Mouse (Mus musculus) adrenal gland, adult 2 months (tissue): ENCODE results near the gene E2f6. TPM values are rescaled to one million over a fixed set of nuclear protein-coding genes. Genes with fewer than 3 reads are reported as not detected.
A peak's percentile ranks its signal among the peaks of the same experiment; 100 is the strongest.

Source experiments
- DNase-seq: peaks from one replicate; pipeline ENCODE4 v3.0.0; 2021
- polyA plus RNA-seq: library from polyadenylated mRNA; depleted of rRNA; stranded (reverse); fragments of >200 nt; gene quantifications from 2 replicates; pipeline ENCODE4 v1.2.3, GENCODE M21; 2012
- total RNA-seq, 2 experiments: library from RNA; stranded (reverse); gene quantifications; 2 replicates each; pipeline ENCODE4 v1.2.3; 2021

The E2f6 gene
- total and polyA plus RNA-seq, 3 experiments = 16.4 to 46.1 (median 35.9) TPM

GRCm38 (mm10) chr12:16847204-16847792, 36.5 kb downstream of the E2f6 start:
- DNase-seq = peak; percentile 51

DNA sequence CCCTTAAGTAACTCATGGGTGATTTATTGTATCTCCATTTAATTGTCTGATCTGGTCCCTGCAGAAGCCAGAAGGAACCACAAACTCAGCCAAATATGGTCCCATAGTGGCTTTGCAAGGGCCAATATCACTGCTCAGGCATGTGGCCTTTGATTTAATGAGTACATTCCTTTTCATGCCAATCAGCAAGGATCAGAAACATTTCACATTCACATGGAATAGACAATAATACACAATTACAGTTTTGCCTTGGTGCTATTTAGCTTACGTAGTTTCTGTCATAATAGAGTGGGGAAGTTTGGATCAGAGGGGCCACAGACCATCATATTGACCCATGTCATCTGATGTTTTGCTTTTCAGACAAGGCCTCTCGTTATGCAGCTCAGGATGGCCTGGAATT, 37.7 kb downstream of the E2f6 start:
- DNase-seq = no peak

GRCm38 (mm10) chr12:16849821-16850220, 39.1 kb downstream of the E2f6 start:
- no peak for DNase-seq

GRCm38 (mm10) chr12:16850431-16851375, 39.9 kb downstream of the E2f6 start:
- DNase-seq = peak; percentile 76

DNA sequence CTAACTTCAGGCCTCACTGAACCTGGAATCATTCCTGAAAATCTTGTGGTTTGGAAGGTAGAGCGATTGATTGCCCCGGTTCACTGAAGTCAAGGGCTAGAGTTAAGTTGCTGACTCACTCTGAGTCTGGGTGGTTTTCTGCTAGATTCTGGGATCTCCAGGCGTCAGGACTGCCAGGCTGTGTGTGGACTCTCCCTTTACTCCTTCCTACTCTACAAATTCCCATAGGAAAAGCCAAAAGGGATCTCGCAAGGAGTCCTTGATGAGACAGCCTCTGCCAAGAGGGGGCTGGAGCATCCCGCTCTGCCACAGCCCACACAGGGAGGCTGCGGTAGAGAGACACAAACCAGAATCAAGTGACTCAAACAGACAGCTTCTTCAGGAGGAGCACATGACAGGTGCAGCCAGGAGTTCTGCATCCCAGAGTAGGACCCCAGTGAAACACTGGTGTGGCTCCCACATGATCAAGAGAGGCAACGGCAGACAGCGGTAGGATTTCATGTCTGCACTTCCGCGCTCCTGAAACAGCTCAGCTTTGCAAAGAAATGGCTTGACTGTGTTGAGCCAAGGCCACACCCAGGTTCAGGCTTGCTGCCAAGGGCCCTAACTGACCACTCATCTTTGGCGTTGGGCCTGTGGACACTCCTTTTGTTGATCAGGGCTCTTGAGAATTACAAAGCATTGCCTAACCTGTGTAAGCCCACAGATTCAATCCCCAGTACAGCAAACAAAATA, 42.8 kb downstream of the E2f6 start:
- peak; percentile 93 for DNase-seq

DNA sequence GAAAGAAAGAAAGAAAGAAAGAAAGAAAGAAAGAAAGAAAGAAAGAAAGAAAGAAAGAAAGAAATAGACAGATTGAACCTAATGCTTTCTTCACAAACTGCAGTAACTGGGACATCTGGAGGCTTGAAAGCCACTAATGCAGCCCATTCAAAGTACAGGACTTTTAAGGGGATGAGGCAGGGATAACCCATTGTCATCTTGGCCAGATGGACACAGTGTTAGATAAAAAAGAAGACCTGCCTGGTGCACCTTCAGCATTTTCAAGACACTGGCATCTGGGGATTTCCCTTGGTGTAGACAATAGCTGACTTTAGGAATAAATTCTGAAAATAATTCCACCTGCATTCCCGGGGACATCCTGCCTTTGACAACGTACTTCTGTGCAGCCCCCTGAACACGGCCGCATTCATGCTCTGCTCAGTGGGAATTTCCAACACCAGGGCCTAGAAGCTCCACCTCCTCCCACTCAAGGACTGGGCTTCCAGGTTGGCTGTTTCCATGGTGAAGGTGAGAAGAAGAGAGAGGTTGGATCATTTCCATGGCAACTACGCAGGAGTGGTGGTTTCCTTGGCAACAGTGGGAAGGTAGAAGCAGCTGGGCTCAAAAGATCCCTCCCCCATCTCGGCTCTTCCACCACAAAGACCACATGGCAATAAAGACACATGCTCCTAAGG, 45.0 kb downstream of the E2f6 start:
- no peak for DNase-seq

GRCm38 (mm10) chr12:16856306-16856679, 45.5 kb downstream of the E2f6 start:
- DNase-seq = no peak

- DNase-seq = no peak
Observed at GRCm38 (mm10) chr12:16858081-16858480, 47.3 kb downstream of the E2f6 start.

DNA sequence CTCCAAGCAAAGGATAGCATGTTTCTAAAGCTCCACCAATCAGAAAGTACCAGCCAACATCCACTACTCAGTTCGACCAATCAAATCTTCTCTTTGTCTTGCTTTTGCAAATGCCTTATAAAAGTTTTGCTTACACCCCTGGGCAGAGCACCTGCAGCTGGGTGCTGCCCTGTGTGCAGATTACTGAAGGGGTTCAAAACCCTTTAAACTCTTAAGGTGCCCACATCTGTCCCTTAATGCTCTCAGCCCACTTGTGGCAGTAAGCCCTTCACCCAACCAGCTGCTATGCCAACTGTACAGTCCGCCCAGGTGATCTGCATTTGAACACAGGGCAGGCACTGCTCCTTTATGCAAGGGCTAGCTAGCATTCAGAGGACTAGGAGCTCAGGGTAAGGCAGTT, 49.0 kb downstream of the E2f6 start:
- no peak for DNase-seq

DNA sequence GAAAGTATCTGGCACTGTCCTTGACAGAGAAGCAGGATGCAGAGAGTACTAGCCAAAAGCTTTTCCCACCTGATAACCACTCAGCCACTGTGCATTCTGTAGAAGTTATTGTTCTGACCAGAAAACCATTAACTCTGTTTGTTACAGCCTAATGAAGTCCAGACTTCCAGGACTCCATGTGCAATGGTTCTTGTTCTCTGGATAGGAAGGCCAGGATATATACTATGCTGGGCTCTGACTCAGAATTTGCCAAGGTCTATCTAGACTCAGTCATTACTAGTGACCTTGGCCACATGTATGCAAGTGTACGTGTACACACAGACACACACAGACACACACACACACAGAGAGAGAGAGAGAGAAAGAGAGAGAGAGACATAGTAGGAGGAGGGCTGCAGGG, 49.8 kb downstream of the E2f6 start:
- no peak for DNase-seq

GRCm38 (mm10) chr12:16860961-16861360, 50.2 kb downstream of the E2f6 start:
- no peak for DNase-seq

DNA sequence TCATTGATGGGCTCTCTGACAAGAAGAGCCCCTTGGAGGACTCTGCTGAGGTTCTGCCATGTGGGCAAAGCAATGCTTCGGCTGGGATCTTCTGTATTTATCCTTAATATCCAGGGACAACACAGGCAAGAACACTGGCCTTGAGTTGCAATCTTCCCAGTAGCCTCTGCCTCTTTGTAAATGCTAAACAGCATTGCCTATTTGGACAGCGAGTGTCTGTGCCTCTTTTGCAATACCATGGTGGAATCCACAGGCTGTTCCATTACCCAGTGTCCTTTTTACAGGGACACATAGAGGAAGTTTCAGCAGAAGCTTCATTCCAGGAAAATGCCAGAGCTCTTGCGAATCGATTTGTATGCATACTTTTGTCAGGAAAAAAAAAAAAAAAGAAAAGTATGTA, 53.7 kb downstream of the E2f6 start:
- peak; percentile 52 for DNase-seq

- no peak for DNase-seq
Observed at GRCm38 (mm10) chr12:16865871-16866270, 55.1 kb downstream of the E2f6 start.

GRCm38 (mm10) chr12:16866460-16866859, 55.7 kb downstream of the E2f6 start:
- no peak for DNase-seq

- DNase-seq = no peak
Observed at GRCm38 (mm10) chr12:16867306-16867705, 56.5 kb downstream of the E2f6 start.

- DNase-seq = no peak
Observed at GRCm38 (mm10) chr12:16868618-16869017, 57.9 kb downstream of the E2f6 start.

DNA sequence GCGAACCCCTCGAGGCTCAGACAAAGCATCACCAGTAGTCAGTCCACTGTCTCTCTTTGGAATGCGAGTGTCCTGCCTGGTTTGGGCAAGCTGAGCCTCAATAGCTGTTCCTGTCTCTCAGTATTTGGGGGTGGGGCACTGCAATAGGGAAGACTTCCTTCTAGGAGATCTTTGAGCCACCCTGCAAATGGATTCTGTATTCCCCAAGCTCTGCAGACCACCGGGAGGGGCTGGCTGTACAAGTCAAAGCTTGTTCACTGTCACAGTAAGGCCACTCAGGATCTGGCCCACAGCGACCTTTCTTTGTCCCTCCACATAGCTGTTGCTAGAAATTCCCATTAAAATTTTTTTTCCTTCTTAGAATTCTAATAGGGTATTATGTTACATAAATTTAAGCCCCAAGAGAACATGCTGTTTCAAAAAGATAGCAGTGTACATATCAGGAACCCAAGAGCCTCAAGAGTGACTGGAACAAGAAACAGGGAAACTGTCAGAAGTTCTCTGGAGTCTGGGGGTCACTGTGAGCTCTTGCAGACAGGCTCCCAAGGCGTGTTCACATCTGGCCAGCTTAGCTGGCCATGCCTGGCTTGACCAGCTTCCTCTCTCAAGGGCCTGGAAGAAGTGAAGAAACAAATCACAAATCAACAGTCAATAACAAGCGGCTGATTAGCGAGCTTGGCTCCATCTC, 58.5 kb downstream of the E2f6 start:
- no peak for DNase-seq

DNA sequence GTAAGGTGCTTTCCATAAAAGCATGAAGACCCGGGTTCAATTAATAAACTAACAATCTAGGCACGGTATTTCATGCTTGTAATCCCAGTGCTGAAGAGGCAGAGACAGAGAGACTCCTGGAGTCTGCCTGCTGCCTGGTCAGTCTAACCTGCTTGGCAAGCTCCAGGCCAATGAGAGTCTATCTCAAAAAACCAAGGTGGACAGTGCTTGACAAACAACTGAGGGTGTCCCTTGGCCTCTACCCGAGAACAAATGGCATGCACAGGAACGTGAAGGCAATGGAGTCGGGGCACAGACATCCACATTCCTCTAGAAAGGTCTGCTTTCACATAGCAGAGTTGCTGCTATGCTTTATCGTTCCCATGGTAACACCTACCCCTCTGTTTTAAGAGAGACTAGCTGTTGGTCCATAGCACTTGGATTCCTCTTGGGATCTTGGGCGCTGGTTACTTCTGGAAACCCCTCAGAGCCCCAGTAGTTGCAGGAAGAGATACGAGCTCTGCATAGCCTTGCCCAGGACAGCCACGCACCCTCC, 59.2 kb downstream of the E2f6 start:
- no peak for DNase-seq

GRCm38 (mm10) chr12:16870405-16871068, 59.8 kb downstream of the E2f6 start:
- peak; percentile 77 for DNase-seq

- no peak for DNase-seq
Observed at GRCm38 (mm10) chr12:16872006-16872405, 61.2 kb downstream of the E2f6 start.
